Mouse (Mus musculus): ENCODE results near the gene St3gal3.

DNA sequence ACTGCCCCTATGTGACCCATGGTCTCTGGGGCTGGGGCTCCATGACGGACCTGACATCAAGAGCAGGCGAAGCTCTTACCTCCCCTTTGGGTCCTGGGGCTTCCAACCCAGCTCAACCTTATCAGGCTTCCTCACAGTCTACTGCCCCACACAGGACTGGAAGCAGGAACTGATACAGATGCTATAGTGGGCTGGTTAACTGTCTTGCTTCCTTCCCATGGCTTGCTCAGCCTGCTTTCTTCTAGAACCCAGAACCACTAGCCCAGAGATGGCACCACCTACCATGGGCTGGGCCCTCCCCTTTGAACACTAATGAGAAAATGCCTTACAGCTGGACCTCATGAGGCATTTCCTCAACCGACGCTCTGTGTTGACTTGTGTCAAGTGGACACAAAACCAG lies 217.3 kb downstream of the St3gal3 start:
- TF ChIP-seq CTCF (IDR thresholded peaks at IDR 0.05; ENCODE audit: borderline replicate concordance, insufficient read depth, low read depth, low read length) (no peak), POLR2A (IDR thresholded peaks at IDR 0.05; ENCODE audit: borderline replicate concordance, insufficient read depth, low read length) (no peak)

Measured in cerebellum, adult 2 months (tissue).